Mouse (Mus musculus): ENCODE results near the gene Wdr66.
A peak's percentile ranks its signal among the peaks of the same experiment; 100 is the strongest.

DNA sequence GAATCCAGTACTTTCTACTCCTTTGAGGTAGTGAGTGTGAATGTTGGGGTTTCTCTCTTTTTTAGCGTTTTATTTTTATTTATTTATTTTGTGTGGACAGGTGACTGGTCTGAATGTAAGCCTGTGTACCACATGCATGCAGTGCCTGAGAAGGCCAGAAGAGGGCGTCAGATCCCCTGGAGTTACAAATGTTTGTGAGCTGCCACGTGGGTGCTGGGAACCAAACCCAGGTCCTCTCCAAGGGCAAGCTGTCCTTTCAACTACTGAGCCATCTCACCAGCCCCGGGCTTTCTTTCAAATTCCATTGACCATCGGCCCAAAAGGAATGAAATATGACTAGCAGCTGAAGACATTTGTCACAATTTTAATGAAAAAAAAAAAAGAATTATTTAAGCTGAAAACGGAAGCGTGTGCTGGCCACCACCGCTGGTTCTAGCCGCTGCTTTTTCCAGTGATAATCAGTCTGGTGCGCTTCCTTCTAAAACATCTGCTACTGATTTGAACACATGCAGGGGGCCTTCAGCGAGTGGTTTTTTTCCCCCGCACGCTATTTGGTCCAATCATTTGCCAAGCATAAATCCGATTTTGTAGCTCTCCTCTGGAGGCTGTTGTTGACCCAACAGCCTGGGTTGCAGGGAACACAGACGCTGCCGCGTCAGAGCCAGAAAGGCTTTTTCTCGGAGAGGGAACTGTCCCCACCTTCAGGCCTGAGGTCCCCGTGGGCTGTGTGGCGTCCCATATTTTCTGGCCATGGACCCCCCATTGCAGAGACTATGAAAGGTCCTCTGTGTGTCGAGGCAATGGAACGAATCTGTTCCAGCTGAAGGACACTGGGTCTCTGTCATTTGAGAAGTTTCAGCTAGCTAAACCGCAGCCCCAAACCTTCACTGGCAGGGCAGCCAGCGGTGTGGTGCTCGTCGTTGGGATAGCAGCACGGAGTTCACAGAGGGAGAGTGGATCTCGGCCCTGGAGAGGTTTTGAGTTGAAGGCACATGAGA is 16.9 kb downstream of the Wdr66 start:
- TF ChIP-seq CTCF (IDR thresholded peaks at IDR 0.05; ENCODE audit: control insufficient read depth, insufficient read depth, insufficient replicate concordance, low read depth, low read length) (peak; percentile 67; the same call in 1 of the 2 replicates), POLR2A (IDR thresholded peaks at IDR 0.05; ENCODE audit: control insufficient read depth, low read depth, low read length) (no peak)

All from testis, adult 2 months (tissue).